Mouse (Mus musculus) MEL (cell line): ENCODE data around the gene 4930535I16Rik. TPM values are rescaled to one million over a fixed set of nuclear protein-coding genes. Genes with fewer than 3 reads are reported as not detected.

Experiments
- DNase-seq: peaks from one replicate; pipeline ENCODE4 v3.0.0; 2011; ENCODE audit warnings: low read depth, low spot score
- H3K27ac ChIP-seq: 2 replicates; pipeline ENCODE4 v1.5.1; 2012; ENCODE audit warnings: low read depth, mild to moderate bottlenecking, control low read depth, low read length, moderate library complexity; ENCODE audit not compliant: control insufficient read depth
- H3K27me3 ChIP-seq, 2 experiments: fragments of 150-350 bp in 1 of 2; sonication (generic) in 1 of 2; 2 replicates each; pipeline ENCODE4 v1.6.1; 2012; ENCODE audit warnings: low read length in 2 of 2, mild to moderate bottlenecking in 2 of 2, improper control_type of control experiment in 1 of 2, moderate library complexity in 1 of 2; ENCODE audit not compliant: insufficient read depth in 2 of 2, control insufficient read depth in 1 of 2
- H3K36me3 ChIP-seq, 2 experiments: 2 replicates each; pipeline ENCODE4 v1.6.1; 2012 to 2014; ENCODE audit warnings: low read length in 2 of 2, improper control_type of control experiment in 1 of 2, inconsistent platforms in 1 of 2, mild to moderate bottlenecking in 1 of 2; ENCODE audit not compliant: insufficient read depth in 2 of 2, control insufficient read depth in 1 of 2
- H3K4me1 ChIP-seq, 2 experiments: fragments of 150-350 bp in 1 of 2; sonication (generic) in 1 of 2; 2 replicates each; pipeline ENCODE4 v1.6.1; 2012; ENCODE audit warnings: low read length in 2 of 2, improper control_type of control experiment in 1 of 2, mild to moderate bottlenecking in 1 of 2; ENCODE audit not compliant: insufficient read depth in 2 of 2, control insufficient read depth in 1 of 2
- H3K4me3 ChIP-seq, 2 experiments: fragments of 150-350 bp in 1 of 2; sonication (generic) in 1 of 2; 2 replicates each; pipeline ENCODE4 v1.5.1; 2012; ENCODE audit warnings: low read depth in 2 of 2, low read length in 2 of 2, mild to moderate bottlenecking in 2 of 2, moderate library complexity in 2 of 2, control low read depth in 1 of 2, improper control_type of control experiment in 1 of 2; ENCODE audit not compliant: control insufficient read depth in 1 of 2, insufficient read depth in 1 of 2
- H3K79me2 ChIP-seq: 2 replicates; pipeline ENCODE4 v1.6.1; 2012; ENCODE audit warnings: mild to moderate bottlenecking, low read length, moderate library complexity; ENCODE audit not compliant: control insufficient read depth, poor library complexity, insufficient read depth
- H3K9ac ChIP-seq: 2 replicates; pipeline ENCODE4 v1.6.1; 2012; ENCODE audit warnings: low read depth, mild to moderate bottlenecking, control low read depth, low read length, moderate library complexity; ENCODE audit not compliant: control insufficient read depth, poor library complexity, severe bottlenecking
- H3K9me3 ChIP-seq: fragments of 150-350 bp; sonication (generic); replicated peaks from 2 replicates; pipeline ENCODE4 v1.6.1; 2012; ENCODE audit warnings: mild to moderate bottlenecking, low read length, improper control_type of control experiment, moderate library complexity; ENCODE audit not compliant: insufficient read depth
- ELF1 ChIP-seq: IDR thresholded peaks from 2 replicates; pipeline ENCODE4 v1.6.1; 2014; ENCODE audit warnings: low read depth, mild to moderate bottlenecking, inconsistent platforms, low read length, improper control_type of control experiment, moderate library complexity
- ETS1 ChIP-seq: IDR thresholded peaks from 2 replicates; pipeline ENCODE4 v1.6.1; 2012; ENCODE audit warnings: low read depth, mild to moderate bottlenecking, inconsistent platforms, low read length, improper control_type of control experiment, moderate library complexity
- MYB ChIP-seq: IDR thresholded peaks from 2 replicates; pipeline ENCODE4 v1.6.1; 2011; ENCODE audit warnings: mild to moderate bottlenecking, low read depth, low read length, improper control_type of control experiment
- MYC ChIP-seq: IDR thresholded peaks from 2 replicates; pipeline ENCODE4 v1.6.1; 2011; ENCODE audit warnings: low read depth, mild to moderate bottlenecking, low read length, improper control_type of control experiment, moderate library complexity
- NRF1 ChIP-seq: IDR thresholded peaks from 2 replicates; pipeline ENCODE4 v1.6.1; 2014; ENCODE audit warnings: low read depth, mild to moderate bottlenecking, inconsistent platforms, low read length, improper control_type of control experiment, moderate library complexity; ENCODE audit not compliant: poor library complexity, insufficient read depth, severe bottlenecking
- POLR2AphosphoS2 ChIP-seq: IDR thresholded peaks from 2 replicates; pipeline ENCODE4 v1.6.1; 2011; ENCODE audit warnings: low read length, improper control_type of control experiment
- RCOR1 ChIP-seq: IDR thresholded peaks from 2 replicates; pipeline ENCODE4 v1.6.1; 2012; ENCODE audit warnings: low read depth, mild to moderate bottlenecking, inconsistent platforms, low read length, improper control_type of control experiment
- TCF12 ChIP-seq: IDR thresholded peaks from 2 replicates; pipeline ENCODE4 v1.6.1; 2014; ENCODE audit warnings: low read depth, mild to moderate bottlenecking, inconsistent platforms, low read length, improper control_type of control experiment, moderate library complexity
- UBTF ChIP-seq: IDR thresholded peaks from 2 replicates; pipeline ENCODE4 v1.6.1; 2012; ENCODE audit warnings: low read depth, mild to moderate bottlenecking, inconsistent platforms, low read length, improper control_type of control experiment, moderate library complexity, borderline replicate concordance; ENCODE audit not compliant: insufficient read depth
- USF1 ChIP-seq: IDR thresholded peaks from 2 replicates; pipeline ENCODE4 v1.6.1; 2014; ENCODE audit warnings: low read depth, mild to moderate bottlenecking, inconsistent platforms, low read length, improper control_type of control experiment, moderate library complexity
- polyA plus RNA-seq, 2 experiments: library from polyadenylated mRNA; stranded (reverse) in 1 of 2; unstranded in 1 of 2; fragments of >175 nt in 1 of 2; fragments of >200 nt in 1 of 2; gene quantifications; 2 replicates each; pipeline versions ENCODE4 v1.2.1 to v1.2.4; 2012; ENCODE audit warnings: low replicate concordance in 2 of 2, low read depth in 1 of 2; ENCODE audit not compliant: insufficient read length in 2 of 2, insufficient read depth in 1 of 2, missing spikeins in 1 of 2
- total RNA-seq: library from RNA; depleted of rRNA; stranded (reverse); fragments of 300-350 nt; gene quantifications from 2 replicates; pipeline ENCODE4 v1.2.3, GENCODE M21; 2012; rRNA removed

4930535I16Rik gene
- total and polyA plus RNA-seq, 3 experiments = 1.3 TPM; not detected in 2

- Histone ChIP-seq H3K27me3 (no peaks in the 10 kb centered on the region), H3K4me1 (no peaks in the 10 kb centered on the region), H3K27ac (no peak overlapping the region), H3K79me2 (no peaks in the 10 kb centered on the region), H3K36me3 (no peaks in the 10 kb centered on the region), H3K9me3 (no peaks in the 10 kb centered on the region), H3K4me3 (no peak overlapping the region), H3K9ac (no peak overlapping the region)
- DNase-seq = no peak
- TF ChIP-seq ETS1 (no peak), TCF12 (no peak), MYB (no peak)
Measured at GRCm38 (mm10) chr4:123894295-123894694, 23.5 kb downstream of the 4930535I16Rik start.

DNA sequence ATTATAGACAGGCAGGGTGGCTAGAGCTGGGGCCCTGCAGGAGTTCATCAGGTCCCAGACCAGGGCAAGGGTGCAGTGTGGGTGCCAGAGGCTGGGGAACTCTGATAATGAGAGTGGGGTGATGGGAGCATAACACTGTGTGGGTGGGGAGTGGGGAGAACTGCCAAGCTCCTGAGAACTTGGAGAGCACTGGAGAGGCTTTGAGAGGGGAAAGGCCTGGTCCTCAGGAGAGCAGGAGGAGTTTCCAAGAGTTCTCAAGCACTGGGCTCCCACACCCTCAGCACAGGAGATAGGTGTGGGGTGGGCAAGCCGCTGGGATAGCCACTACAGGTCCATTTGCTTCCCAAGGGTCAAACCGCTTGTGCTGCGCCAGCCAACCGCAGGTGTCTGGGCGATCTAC lies 24.1 kb downstream of the 4930535I16Rik start:
- DNase-seq = no peak
- Histone ChIP-seq H3K27ac (no peak overlapping the region), H3K27me3 (no peaks in the 10 kb centered on the region), H3K4me3 (no peak overlapping the region), H3K9ac (no peak overlapping the region), H3K9me3 (no peaks in the 10 kb centered on the region), H3K4me1 (no peaks in the 10 kb centered on the region), H3K36me3 (no peaks in the 10 kb centered on the region), H3K79me2 (no peaks in the 10 kb centered on the region)
- TF ChIP-seq UBTF = no peak
- TF ChIP-seq ELF1 = no peak
- TF ChIP-seq POLR2AphosphoS2 = no peak
- no peak for TF ChIP-seq MYC
- no peak for TF ChIP-seq NRF1
- TF ChIP-seq RCOR1 = no peak
- no peak for TF ChIP-seq USF1

Other genes with a start within 250 kb of the 4930535I16Rik start
- 60.8 and 64.6 TPM in 2 replicates for gene Macf1, start 233.7 kb downstream of the 4930535I16Rik start, total RNA-seq
- 10 to 100 TPM; 18.5 to 71.4 TPM for gene Macf1, start 233.7 kb downstream of the 4930535I16Rik start, polyA plus RNA-seq
- gene Ndufs5, start 199.8 kb downstream of the 4930535I16Rik start, total RNA-seq = 230 and 252 TPM in 2 replicates
- 100 to 1,000 TPM in 1 of 2 experiments, not detected in 1; 155 TPM for gene Ndufs5, start 199.8 kb downstream of the 4930535I16Rik start, polyA plus RNA-seq
- gene Akirin1, start 167.7 kb downstream of the 4930535I16Rik start, total RNA-seq = 52.9 and 53.3 TPM in 2 replicates
- gene Akirin1, start 167.7 kb downstream of the 4930535I16Rik start, polyA plus RNA-seq = 10 to 100 TPM in 1 of 2 experiments, not detected in 1; 46.3 TPM
- gene Rhbdl2, start 130.1 kb downstream of the 4930535I16Rik start, total RNA-seq = not detected in 2 replicates
- not detected for gene Rhbdl2, start 130.1 kb downstream of the 4930535I16Rik start, polyA plus RNA-seq
- not detected in 2 replicates for gene 4933427I04Rik, start 58.3 kb downstream of the 4930535I16Rik start, total RNA-seq
- not detected for gene 4933427I04Rik, start 58.3 kb downstream of the 4930535I16Rik start, polyA plus RNA-seq
- gene Mycbp, start 13.2 kb downstream of the 4930535I16Rik start, total RNA-seq = 50.6 and 54.2 TPM in 2 replicates
- gene Mycbp, start 13.2 kb downstream of the 4930535I16Rik start, polyA plus RNA-seq = 10 to 100 TPM in 1 of 2 experiments, not detected in 1; 86.6 TPM
- gene Rragc, start 576 bp downstream of the 4930535I16Rik start, total RNA-seq = 19.5 and 21.0 TPM in 2 replicates
- gene Rragc, start 576 bp downstream of the 4930535I16Rik start, polyA plus RNA-seq = 10 to 100 TPM in 1 of 2 experiments, not detected in 1; 36.6 TPM